Mouse (Mus musculus) monocyte, adult 5-6 weeks (primary cell): ENCODE data around the gene Copg2. TPM values are rescaled to one million over a fixed set of nuclear protein-coding genes. Genes with fewer than 3 reads are reported as not detected.

ENCODE experiments used
- ATAC-seq: fragments of 153-309, 156-312 bp; replicated peaks from 2 replicates; pipeline ENCODE4 v1.8.0; 2017; ENCODE audit warnings: mild to moderate bottlenecking; ENCODE audit not compliant: low TSS enrichment, insufficient number of reproducible peaks, severe bottlenecking, poor library complexity, low FRiP score
- total RNA-seq: library from RNA; stranded (forward); fragments of 200-1000, 200-491, 200-594 nt; gene quantifications from 3 replicates; pipeline ENCODE4 v1.2.3, GENCODE M21; 2017

The Copg2 gene
- total RNA-seq = 40.5 to 51.7 TPM (median 47.6 TPM) in 3 replicates

DNA sequence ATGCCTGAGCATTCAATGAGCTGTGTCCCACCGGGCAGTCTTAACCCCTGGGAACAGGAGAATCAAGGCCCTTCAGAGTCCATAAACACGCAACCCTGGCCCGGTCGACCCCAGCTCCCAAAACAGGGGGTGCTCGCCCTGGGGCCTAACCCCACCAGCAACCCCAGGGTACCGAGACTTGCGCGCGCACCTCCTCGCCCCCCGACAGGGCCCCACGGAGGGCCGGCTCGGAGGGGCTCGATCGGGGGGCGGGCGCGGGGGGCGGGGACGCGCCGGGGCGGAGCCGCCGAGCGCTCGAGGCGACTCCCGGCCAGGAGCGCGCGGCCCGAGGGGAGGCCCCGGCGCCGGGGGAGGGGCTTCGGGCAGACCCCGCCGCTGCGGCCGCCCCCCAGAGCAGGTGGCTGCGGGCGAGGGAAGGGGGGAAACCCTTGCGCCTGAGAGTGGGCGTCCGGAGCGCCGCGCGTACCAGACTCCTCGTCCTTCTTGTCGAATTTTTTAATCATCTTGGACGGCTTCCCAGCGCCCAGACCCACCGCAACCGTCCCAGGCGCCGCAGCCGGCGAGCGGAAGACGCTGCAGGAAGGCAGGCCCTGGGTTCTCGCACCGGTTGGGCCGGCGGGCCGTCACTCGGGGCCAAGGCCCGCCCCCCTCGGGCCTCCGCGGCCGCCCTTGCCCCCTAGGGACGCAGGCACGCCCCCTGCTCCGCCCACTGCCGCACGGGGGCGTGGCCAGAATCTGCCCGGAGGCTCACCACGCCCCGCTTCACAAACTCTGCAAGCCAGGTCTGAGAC lies at the start of gene Copg2:
TSS of gene Copg2 (minus strand) at position 600 of the 791 bp plus-strand sequence.
- peak; percentile 94 for ATAC-seq

DNA sequence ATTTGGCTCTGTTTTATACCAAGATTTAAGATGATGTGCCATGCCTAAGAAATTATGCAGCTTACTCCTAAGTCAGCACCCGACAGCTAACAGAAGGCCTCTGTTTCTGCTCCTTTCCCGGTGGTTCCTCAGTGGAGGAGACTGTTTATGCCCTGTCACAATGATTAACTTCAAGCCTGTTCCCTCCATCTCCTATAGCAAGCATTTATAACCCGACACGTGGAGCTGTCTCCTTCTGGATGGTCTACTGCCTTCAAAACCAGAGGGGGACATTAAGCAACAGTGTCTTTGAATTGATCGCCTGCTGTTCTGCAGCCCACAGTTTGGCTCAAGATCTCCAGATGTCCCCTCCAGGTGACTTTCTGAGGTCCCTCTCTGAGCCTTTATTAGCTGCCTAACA lies 42.7 kb upstream of the Copg2 start:
- ATAC-seq = no peak

DNA sequence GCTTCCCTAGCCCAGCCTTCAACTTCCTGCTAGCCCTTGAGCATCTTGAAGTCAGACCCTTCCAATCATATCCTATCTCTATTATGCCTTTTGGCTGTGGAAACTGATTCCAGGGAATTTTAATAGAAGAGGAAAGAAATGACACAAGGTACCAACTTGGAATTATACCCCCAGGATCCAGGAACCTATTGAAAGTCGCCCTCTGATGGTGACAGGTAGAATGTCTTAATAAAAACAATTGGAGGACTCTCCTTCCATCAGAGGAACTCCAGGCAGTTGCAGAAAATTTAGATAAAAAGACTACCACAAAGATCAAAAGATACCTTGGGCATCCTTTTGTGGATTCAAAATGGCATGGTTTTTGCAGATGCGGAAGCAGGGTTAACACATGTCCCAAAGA lies 26.2 kb upstream of the Copg2 start:
- no peak for ATAC-seq

DNA sequence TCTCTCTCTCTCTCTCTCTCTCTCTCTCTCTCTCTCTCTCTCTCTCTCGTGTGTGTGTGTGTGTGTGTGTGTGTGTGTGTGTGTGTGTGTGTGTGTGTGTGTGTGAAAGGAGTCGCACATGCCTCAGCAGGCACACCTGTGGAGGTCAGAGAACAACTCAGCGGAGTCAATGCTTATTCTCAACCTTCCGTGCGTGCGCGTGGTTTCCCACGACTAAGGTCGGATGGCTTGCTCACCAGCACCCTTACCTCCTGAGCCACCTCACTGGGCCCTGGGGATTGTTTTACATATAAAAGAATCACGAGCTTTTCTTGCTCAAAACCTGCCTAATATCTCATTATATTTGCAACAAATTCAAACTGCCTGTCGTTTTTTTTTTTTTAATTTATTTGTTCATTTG lies 25.2 kb upstream of the Copg2 start:
- no peak for ATAC-seq

DNA sequence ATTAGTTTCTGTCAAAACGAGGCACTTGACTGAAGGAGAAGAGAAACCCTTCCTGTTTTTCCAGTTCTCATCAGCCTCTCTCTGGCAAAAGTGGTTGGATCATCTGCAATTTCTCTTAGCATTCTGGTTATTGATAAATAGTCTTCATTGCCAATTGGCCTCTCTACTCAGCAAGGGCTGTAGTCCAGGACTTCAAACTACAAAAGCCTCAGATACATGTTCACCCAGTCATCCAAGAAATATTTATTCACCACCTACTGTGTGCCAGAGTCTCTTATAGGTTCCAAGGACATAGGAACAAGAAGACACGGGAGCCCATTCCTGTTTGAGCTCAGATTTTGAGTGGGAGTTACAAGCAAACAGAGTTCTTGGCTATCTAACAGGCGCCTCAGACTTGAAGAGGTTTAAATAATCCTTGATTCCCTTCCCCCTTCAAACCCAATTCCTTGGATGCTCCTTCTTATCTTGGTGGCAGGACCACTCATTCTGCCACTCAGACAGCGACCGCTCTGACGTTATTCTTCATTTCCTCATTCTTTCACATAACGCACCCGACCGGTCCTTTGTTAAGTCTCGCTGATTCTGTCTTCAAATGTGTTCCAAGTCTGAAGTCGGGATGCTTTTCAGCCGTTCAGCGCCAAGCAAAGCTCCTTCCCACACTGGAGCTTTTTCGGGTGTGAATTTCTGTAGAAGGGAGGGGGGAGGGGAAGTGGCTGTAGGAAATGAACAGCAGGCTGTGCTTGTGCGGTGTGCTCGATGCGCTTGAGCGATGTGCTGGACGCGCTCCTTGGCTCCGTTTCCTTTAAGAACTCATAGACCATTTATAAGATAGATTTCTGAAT lies 24.5 kb upstream of the Copg2 start:
- ATAC-seq = no peak

DNA sequence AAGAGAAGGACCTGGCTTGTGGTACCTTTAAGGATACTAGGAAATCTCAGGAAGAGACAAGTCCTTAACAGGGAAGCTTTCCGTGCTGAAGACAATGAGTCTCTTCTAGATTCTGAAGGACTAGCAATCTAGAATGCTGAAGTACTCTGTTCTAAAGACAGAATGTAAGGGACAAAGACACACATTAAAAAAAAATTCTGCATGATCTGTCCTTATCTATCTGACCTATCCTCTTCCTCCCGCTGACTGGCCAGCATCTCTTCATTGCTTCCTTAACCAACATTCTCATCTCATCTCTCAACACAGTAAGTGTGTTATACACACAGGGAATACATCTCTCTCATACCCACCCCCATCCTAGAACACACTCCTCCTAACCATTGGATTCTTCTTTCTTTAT lies 18.9 kb upstream of the Copg2 start, which contains the start of gene Tsga13:
TSS of gene Tsga13 (minus strand) at position 101 of the 400 bp plus-strand sequence.
- ATAC-seq = no peak

DNA sequence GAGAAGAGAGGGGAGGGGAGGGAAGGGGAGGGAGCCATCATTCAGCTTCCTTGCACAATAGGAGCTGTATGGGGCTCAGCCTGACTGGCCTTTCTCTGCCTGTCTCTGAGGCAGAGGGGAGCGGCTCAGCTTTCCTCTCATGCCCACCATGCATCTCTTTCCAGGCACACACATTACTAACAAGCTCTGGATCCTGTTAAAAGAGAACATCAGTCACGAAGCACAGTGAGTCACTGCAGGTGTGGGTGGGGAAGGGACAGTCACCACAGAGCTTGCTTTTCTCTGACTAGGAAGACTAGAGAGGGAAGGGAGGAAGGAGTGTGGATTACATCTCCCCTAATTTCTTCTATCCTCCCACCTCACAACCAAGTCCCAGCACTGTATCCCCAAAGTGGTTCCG lies 11.4 kb upstream of the Copg2 start:
- ATAC-seq = no peak

DNA sequence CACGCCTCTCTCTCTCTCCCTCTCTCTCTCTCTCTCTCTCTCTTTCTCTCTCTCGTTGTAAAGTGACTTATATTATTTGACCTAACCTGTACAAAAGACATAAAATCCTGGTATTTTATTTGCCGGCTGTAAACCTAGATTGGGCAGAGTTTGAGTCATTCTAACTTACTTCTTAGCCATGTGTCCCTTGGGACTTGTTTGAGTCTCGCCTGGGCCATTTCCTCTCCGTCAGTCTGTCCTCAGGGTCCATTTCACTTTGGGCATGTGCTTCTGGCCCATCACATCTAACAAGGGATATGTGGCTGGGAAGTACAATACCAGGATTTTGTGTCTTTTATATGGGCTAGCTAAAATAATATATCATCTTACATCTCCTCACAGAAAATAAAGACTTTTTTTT lies 8.3 kb upstream of the Copg2 start:
- ATAC-seq = no peak

DNA sequence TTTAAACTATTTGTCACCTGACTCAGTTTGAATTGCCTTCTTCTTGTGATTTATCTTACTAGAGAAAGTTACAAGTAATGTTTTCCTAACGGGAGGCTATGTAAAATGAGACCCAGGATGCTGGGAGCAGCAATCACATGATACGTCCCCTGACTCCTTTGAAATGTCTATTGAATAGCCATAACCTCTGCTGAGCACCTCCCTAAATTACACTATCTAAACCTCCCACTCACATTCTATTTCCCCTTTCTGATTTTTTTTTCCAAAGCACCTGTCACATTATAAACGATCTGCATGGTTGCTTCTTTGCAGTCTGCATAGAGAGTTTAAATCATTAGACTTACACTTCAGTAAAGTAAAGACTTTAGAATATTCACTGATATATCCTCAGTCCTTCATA lies 7.4 kb upstream of the Copg2 start:
- ATAC-seq = no peak

DNA sequence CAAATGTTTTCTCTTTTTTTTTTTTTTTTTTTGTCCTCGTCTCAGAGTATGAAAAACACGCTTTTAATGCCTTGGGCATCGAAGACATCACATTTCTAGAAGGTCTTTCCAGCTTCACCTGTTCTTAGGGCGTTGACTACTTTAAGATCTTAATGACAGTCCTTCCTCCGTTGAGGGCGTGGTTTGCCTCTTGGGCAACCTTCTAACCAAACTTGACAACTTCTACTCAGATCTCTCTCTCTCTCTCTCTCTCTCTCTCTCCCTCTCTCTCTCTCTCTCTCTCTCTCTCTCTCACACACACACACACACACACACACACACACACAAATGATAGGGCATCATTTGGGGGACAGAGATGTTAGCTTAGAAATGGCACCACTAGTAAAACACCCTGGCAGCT lies 926 bp upstream of the Copg2 start:
- no peak for ATAC-seq

DNA sequence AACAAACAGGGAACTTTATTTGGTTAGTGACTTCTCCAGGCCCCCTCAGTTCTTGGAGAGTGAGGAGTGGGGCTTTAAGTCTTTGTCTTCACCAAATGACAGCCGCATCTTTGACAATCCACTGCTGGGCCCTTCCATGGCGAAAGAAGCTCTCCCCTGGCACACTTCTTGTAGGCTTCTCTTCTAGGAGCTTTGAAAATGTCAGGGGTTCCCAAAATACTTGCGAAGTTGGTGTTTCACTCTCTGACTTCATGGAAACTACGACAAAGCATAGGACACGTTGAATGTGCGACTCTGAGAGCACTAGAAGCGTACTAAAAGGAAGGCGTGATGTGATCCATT lies 363 bp upstream of the Copg2 start:
- no peak for ATAC-seq

DNA sequence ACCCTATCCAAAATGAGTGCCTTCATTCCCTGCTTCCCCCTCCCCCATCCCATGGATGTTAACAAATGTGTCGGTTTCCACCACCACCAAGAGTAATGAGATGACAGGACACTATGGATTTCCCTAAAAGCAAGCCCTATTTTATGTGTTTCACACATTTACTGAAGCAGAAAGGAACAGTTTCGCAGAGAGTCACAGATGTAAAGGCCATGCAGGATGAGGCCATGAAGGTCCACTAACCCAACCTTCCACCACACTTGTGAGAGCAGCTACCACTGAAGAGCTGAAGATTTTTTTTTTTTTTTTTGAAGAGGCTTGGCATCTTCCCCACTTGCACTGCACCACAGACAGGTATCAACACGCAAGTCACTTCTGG lies 787 bp downstream of the Copg2 start:
- ATAC-seq = no peak

DNA sequence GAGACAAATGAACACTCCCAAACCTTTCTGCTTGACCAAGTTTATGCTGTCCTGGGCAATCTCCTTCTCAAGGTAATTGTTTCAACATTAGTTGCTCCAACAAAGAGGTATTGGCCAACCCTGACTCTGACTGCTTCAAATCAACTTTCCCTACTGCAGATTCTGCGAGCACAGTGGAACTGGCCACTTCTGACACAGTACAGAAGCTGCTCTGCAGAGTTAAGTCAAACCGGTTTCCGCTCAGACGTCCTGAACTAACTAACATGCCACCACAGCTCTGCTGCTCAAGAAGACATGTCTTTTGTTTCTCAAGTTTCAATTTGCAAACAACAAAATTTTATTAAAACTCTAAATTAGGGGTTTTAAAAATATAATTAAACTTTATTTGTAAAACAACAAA lies 3.5 kb downstream of the Copg2 start:
- ATAC-seq = no peak

DNA sequence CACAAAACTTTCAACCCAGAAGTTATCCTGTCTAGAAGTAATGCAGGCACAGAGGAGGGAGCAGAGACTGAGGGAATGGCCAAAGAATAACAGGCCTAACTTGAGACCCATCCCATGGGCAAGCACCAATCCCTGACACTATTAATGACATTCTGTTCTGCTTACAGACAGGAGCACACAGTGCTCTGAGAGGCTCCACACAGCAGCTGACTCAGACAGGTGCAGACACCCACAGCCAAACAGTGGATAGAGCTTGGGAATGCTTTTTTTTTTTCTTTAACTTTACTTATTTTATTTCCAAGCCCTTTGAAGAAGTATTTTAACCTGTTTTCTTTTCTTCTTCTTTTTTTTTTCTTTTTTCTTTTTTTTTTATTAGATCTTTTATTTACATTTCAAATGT lies 4.8 kb downstream of the Copg2 start:
- no peak for ATAC-seq

DNA sequence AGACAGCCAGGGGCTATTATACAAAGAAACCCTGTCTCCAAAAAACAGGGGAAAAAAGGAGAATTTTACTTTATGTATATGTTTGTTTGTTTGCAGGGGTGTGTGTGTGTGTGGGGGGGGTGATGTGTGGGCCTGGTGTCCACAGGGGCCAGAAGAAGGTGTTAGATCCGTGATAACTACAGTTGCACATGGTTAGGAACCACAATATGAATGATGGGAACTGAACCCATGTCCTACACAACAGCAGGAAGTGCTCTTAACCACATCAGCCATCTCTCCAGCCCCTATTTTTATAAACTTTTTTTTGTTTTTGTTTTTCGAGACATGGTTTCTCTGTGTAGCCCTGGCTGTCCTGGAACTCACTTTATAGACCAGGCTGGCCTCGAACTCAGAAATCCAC lies 11.7 kb downstream of the Copg2 start:
- no peak for ATAC-seq

DNA sequence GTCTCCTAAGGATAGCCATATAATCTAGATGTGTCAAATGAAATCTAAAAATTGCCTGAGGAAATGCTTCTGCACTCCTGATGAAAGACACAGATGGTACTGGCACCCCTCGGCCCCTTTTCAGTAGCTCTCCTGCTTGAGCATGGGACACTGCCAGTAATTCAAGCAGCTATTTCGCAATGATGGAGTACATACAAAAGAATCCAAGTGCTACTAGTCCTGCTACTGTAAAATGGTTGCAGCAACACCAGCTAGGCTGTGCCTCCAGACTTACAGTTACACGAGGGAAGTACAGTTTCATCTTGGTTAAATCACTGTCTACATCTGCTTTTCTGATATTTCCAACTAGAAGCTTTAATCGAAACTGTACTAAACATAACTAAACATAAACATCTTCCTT lies 13.1 kb downstream of the Copg2 start:
- no peak for ATAC-seq

DNA sequence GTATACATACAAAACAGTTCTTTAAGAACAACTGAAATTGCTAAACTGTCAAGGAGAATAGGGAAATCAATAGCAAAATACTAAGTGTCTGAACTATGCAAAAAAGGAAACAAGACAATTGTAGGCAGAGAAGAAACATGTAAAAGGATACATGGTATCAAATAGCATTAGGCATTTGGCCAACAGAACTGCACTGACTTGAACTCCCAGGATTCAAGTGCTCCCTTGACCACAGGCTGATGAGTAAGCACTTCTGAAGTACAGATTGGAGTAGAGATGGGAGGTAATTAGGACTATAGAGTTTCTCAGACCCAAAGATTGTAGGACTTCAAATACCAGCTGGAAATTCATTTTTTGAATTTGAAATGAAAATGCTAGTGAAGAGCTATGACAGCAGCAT lies 19.9 kb downstream of the Copg2 start:
- ATAC-seq = no peak

DNA sequence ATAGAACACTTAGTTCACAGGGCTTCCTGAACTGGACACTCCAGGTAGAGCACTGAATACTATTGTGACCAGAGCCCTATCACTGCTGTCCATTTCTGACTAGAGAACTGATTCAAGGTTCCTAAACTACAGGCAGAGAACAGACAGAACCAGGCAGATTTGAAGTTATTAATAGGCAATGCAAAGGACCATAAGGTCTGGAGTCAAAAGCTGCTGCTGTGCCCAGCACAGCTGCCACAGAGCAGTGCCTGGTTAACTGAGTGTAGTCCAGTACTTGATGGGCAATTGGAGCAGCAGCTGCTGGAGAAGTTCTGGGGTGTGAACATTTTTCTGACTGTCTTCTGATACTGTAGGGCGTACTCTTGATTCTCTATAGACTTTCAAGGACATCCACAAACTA lies 30.1 kb downstream of the Copg2 start:
- no peak for ATAC-seq

DNA sequence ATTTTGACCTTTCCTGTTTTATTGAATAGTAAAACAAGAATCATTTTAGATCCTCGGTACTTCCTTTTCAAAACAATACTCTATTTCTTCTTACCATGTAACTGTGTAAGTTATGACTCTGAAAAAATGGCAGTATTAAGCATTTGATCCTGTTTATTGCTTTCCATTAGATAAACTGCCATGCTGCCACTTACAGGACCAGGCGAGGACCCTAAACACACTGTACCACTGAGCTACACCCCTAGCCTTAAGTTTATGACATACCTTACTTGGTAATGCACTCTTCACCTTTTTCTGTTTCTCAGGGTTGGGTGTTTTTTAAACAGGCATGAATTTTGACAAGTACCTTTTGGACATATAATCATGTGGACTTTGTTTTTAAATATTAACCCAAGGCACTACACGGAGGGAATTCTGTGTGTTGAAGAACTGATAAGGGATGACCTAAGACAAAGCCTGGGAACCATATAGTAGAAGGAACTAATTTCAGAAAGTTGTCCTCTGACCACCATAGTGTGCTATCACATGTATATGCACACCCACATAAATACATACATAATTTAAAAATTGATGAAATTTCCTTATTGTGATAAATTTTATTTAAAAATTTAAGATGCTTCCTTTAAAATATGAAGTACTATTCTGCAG lies 31.4 kb downstream of the Copg2 start:
- ATAC-seq = no peak

DNA sequence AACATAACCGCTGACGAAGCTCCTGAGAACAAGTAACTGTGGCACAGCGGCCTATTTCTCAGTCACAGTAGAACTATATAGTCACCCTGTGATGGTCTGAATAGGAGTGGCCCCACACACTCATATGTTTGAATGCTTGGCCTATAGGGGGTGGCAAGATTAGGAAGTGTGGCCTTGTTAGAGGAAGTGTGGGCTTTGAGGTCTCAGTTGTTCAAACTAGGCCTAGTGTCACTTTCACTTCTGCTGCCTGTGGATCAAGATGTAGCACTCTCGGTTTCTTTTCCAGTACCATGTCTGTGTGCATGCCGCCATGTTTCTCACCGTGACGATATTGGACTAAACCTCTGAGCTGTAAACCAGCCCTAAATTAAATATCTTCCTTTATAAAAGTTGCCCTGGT lies 40.6 kb downstream of the Copg2 start:
- peak; percentile 97 for ATAC-seq
